Mouse (Mus musculus) kidney, postnatal 0 days (tissue): ENCODE measurements around the gene Frmd8. TPM values are rescaled to one million over a fixed set of nuclear protein-coding genes. Genes with fewer than 3 reads are reported as not detected.

ENCODE experiments used
- ATAC-seq: fragments of 200-750 bp; cut with Nextera tagmentation; replicated peaks from 2 replicates; pipeline ENCODE4 v1.8.0; 2017; ENCODE audit warnings: low read depth, moderate number of reproducible peaks, moderate TSS enrichment, moderate library complexity; ENCODE audit not compliant: low FRiP score
- DNase-seq: peaks from one replicate; pipeline ENCODE4 v3.0.0-alpha.2; 2016; ENCODE audit warnings: low spot score
- H3K27ac ChIP-seq: fragments of 300-500 bp; sonication (generic); 2 replicates; pipeline ENCODE4 v1.5.1; 2014; ENCODE audit warnings: mild to moderate bottlenecking
- H3K27me3 ChIP-seq: fragments of 300-500 bp; sonication (generic); 2 replicates; pipeline ENCODE4 v1.6.1; 2014; ENCODE audit warnings: low read length, mixed read lengths; ENCODE audit not compliant: insufficient read depth
- H3K36me3 ChIP-seq: fragments of 300-500 bp; sonication (generic); 2 replicates; pipeline ENCODE4 v1.6.1; 2014; ENCODE audit warnings: low read length, mixed read lengths; ENCODE audit not compliant: insufficient read depth
- H3K4me1 ChIP-seq: fragments of 300-500 bp; sonication (generic); replicated peaks from 2 replicates; pipeline ENCODE4 v1.6.1; 2014; ENCODE audit warnings: antibody characterized with exemption, low read length, mixed read lengths; ENCODE audit not compliant: insufficient read depth
- H3K4me2 ChIP-seq: fragments of 300-500 bp; sonication (generic); 2 replicates; pipeline ENCODE4 v1.6.1; 2014; ENCODE audit warnings: mild to moderate bottlenecking, low read length, moderate library complexity, mixed read lengths
- H3K4me3 ChIP-seq: fragments of 300-500 bp; sonication (generic); replicated peaks from 2 replicates; pipeline ENCODE4 v1.5.1; 2014; ENCODE audit warnings: low read depth, low read length
- H3K9ac ChIP-seq: fragments of 300-500 bp; sonication (generic); 2 replicates; pipeline ENCODE4 v1.6.1; 2014; ENCODE audit warnings: low read depth, low read length
- H3K9me3 ChIP-seq: fragments of 300-500 bp; sonication (generic); replicated peaks from 2 replicates; pipeline ENCODE4 v1.6.1; 2016; ENCODE audit warnings: low read length, inconsistent platforms, mixed read lengths
- CTCF ChIP-seq: IDR thresholded peaks from 2 replicates; pipeline ENCODE4 v1.5.1; 2016; ENCODE audit warnings: antibody characterized with exemption, low read depth, mild to moderate bottlenecking, moderate library complexity
- WGBS: fragments of 180-500 bp; shearing (Covaris S2); extraction: QIAGEN DNeasy Blood & Tissue Kit; methylation state at CpG from one replicate; pipeline ENCODE4 v1.1.7; 2014; 5-methylcytosine and 5-hydroxymethylcytosine counted together
- polyA plus RNA-seq: library from polyadenylated mRNA; unstranded; fragments of >200 nt; fragmentation: Nextera tagmentation; extraction: Ambion mirVana; gene quantifications from 2 replicates; pipeline ENCODE4 v1.2.1, GENCODE M21; 2015

The Frmd8 gene
- polyA plus RNA-seq, 1 experiment from 2014 or later: 31.6 TPM

GRCm38 (mm10) chr19:5844831-5845318 lies 30.2 kb downstream of the Frmd8 start:
- H3K27ac ChIP-seq: peak overlapping the region; percentile 98
- WGBS: 43% methylated on average over 12 of the region's 12 CpGs
- H3K27me3 ChIP-seq: no peaks in the 10 kb centered on the region
- no peaks in the 10 kb centered on the region for H3K9me3 ChIP-seq
- H3K36me3 ChIP-seq: no peaks in the 10 kb centered on the region
- H3K9ac ChIP-seq: peak overlapping the region; percentile 76
- no peak for DNase-seq
- no peak for TF ChIP-seq CTCF
- H3K4me3 ChIP-seq: peak overlapping the region; percentile 65
- no peak for ATAC-seq
- H3K4me1 ChIP-seq: peaks cover 57% of the 10 kb centered on the region
- H3K4me2 ChIP-seq: peak overlapping the region; percentile 66

- Histone ChIP-seq H3K4me1 (peaks cover 48% of the 10 kb centered on the region), H3K4me3 (peak overlapping the region; percentile 65), H3K27me3 (no peaks in the 10 kb centered on the region), H3K27ac (peak overlapping the region; percentile 98), H3K36me3 (no peaks in the 10 kb centered on the region), H3K9ac (peak overlapping the region; percentile 76), H3K4me2 (peak overlapping the region; percentile 66), H3K9me3 (no peaks in the 10 kb centered on the region)
- WGBS: 53% methylated on average over 30 of the region's 30 CpGs
- DNase-seq (no peak), ATAC-seq (no peak)
- no peak for TF ChIP-seq CTCF
Measured at GRCm38 (mm10) chr19:5843781-5844691, 31.0 kb downstream of the Frmd8 start.

GRCm38 (mm10) chr19:5842785-5843730 lies 32.0 kb downstream of the Frmd8 start:
- no peak for ATAC-seq
- Histone ChIP-seq H3K27me3 (no peaks in the 10 kb centered on the region), H3K4me2 (peak overlapping the region; percentile 66), H3K36me3 (no peaks in the 10 kb centered on the region), H3K9ac (peak overlapping the region; percentile 76), H3K27ac (peak overlapping the region; percentile 98), H3K4me1 (peaks cover 39% of the 10 kb centered on the region), H3K4me3 (peak overlapping the region; percentile 65), H3K9me3 (no peaks in the 10 kb centered on the region)
- no peak for TF ChIP-seq CTCF
- DNase-seq: no peak
- 63% methylated on average over 9 of the region's 9 CpGs for WGBS

- peak; percentile 71 for DNase-seq
- Histone ChIP-seq H3K4me3 (peak overlapping the region; percentile 65), H3K27ac (peak overlapping the region; percentile 98), H3K4me2 (peak overlapping the region; percentile 66), H3K9ac (peak overlapping the region; percentile 76), H3K36me3 (no peaks in the 10 kb centered on the region), H3K27me3 (no peaks in the 10 kb centered on the region), H3K4me1 (peaks cover 30% of the 10 kb centered on the region), H3K9me3 (no peaks in the 10 kb centered on the region)
- 36% methylated on average over 5 of the region's 5 CpGs for WGBS
- TF ChIP-seq CTCF: no peak
- no peak for ATAC-seq
Measured at GRCm38 (mm10) chr19:5841999-5842784, 32.9 kb downstream of the Frmd8 start.

GRCm38 (mm10) chr19:5841389-5841946 lies 33.6 kb downstream of the Frmd8 start:
- WGBS: 50% methylated on average over 4 of the region's 4 CpGs
- Histone ChIP-seq H3K9me3 (no peaks in the 10 kb centered on the region), H3K27ac (peak overlapping the region; percentile 98), H3K36me3 (no peaks in the 10 kb centered on the region), H3K4me1 (peaks cover 30% of the 10 kb centered on the region), H3K4me3 (peak overlapping the region; percentile 65; the same call in 1 of the 2 replicates), H3K4me2 (peak overlapping the region; percentile 66), H3K9ac (peak overlapping the region; percentile 76), H3K27me3 (no peaks in the 10 kb centered on the region)
- DNase-seq (no peak), ATAC-seq (no peak)
- TF ChIP-seq CTCF: no peak
